Mouse (Mus musculus): ENCODE measurements at regions not wholly inside any gene's neighbourhood (a gene's known extent, or its start where the extent isn't known, plus 50 kb on each side); places are given as distances from the start of the nearest gene placed in this dataset.

GRCm38 (mm10) chr6:51085547-51085946, 346.9 kb upstream of the Nfe2l3 start:
- no peak for TF ChIP-seq CTCF (IDR thresholded peaks at IDR 0.05; ENCODE audit: low read depth)
- no peak for TF ChIP-seq EP300 (IDR thresholded peaks at IDR 0.05; ENCODE audit: low read depth)

Measured in liver, embryonic 14.5 days (tissue).